Mouse (Mus musculus) CH12.LX (cell line): ENCODE measurements around the gene Ddb2. TPM values are rescaled to one million over a fixed set of nuclear protein-coding genes. Genes with fewer than 3 reads are reported as not detected.

Experiments
- DNase-seq: peaks from one replicate; pipeline ENCODE4 v3.0.0-alpha.2; 2013; ENCODE audit errors: extremely low read depth
- H3K27ac ChIP-seq: 2 replicates; pipeline ENCODE4 v1.5.1; 2012; ENCODE audit warnings: low read depth, mild to moderate bottlenecking, control low read depth, moderate library complexity; ENCODE audit not compliant: insufficient read depth
- H3K27me3 ChIP-seq: replicated peaks from 2 replicates; pipeline ENCODE3; 2012; ENCODE audit warnings: inconsistent platforms
- H3K36me3 ChIP-seq, 2 experiments: replicated peaks in 1 of 2; 2 replicates each; pipeline versions ENCODE3 to v1.6.1; 2012; ENCODE audit warnings: inconsistent platforms in 1 of 2, low read length in 1 of 2, mild to moderate bottlenecking in 1 of 2, mixed read lengths in 1 of 2, moderate library complexity in 1 of 2; ENCODE audit not compliant: control insufficient read depth in 1 of 2, insufficient read depth in 1 of 2
- H3K4me1 ChIP-seq, 2 experiments: 2 replicates each; pipeline ENCODE4 v1.6.1; 2012; ENCODE audit warnings: inconsistent platforms in 1 of 2, moderate library complexity in 1 of 2; ENCODE audit not compliant: insufficient read depth in 2 of 2, control insufficient read depth in 1 of 2
- H3K4me2 ChIP-seq: 2 replicates; pipeline ENCODE4 v1.6.1; 2012; ENCODE audit warnings: low read depth, mild to moderate bottlenecking, control low read depth; ENCODE audit not compliant: poor library complexity, insufficient read depth, severe bottlenecking
- H3K4me3 ChIP-seq, 3 experiments: fragments of 150-350 bp in 1 of 3; sonication (generic) in 1 of 3; replicated peaks in 1 of 3; 2 replicates each; pipeline versions ENCODE3 to v1.5.1; 2011 to 2012; ENCODE audit warnings: low read depth in 2 of 3, low read length in 2 of 3, mild to moderate bottlenecking in 2 of 3, moderate library complexity in 2 of 3, control low read depth in 1 of 3, improper control_type of control experiment in 1 of 3, inconsistent platforms in 1 of 3, mixed read lengths in 1 of 3; ENCODE audit not compliant: poor library complexity in 1 of 3
- H3K79me2 ChIP-seq: replicated peaks from 2 replicates; pipeline ENCODE4 v1.6.1; 2012; ENCODE audit warnings: mild to moderate bottlenecking, moderate library complexity; ENCODE audit not compliant: control insufficient read depth, poor library complexity, insufficient read depth, severe bottlenecking; ENCODE audit errors: extremely low read depth
- H3K9ac ChIP-seq: 2 replicates; pipeline ENCODE4 v1.6.1; 2012; ENCODE audit warnings: low read depth, mild to moderate bottlenecking, control low read depth, moderate library complexity; ENCODE audit not compliant: insufficient read depth
- H3K9me3 ChIP-seq: replicated peaks from 2 replicates; pipeline ENCODE3; 2012; ENCODE audit warnings: low read length, inconsistent platforms, mixed read lengths
- CTCF ChIP-seq, 2 experiments: IDR thresholded peaks in 1 of 2; conservative IDR thresholded peaks in 1 of 2; 2 replicates each; pipeline ENCODE4 v1.5.1; 2011 to 2012; ENCODE audit warnings: low read depth in 2 of 2, low read length in 2 of 2, improper control_type of control experiment in 1 of 2, inconsistent platforms in 1 of 2, mild to moderate bottlenecking in 1 of 2, moderate library complexity in 1 of 2
- EP300 ChIP-seq: IDR thresholded peaks from 2 replicates; pipeline ENCODE4 v1.6.1; 2011; ENCODE audit warnings: low read length, improper control_type of control experiment
- GABPA ChIP-seq: IDR thresholded peaks from 2 replicates; pipeline ENCODE4 v1.6.1; 2012; ENCODE audit warnings: low read depth, low read length, improper control_type of control experiment, inconsistent platforms; ENCODE audit not compliant: insufficient replicate concordance
- HCFC1 ChIP-seq: IDR thresholded peaks from 2 replicates; pipeline ENCODE4 v1.6.1; 2012; ENCODE audit warnings: low read depth, mild to moderate bottlenecking, inconsistent platforms, low read length, improper control_type of control experiment
- JUND ChIP-seq: conservative IDR thresholded peaks from 2 replicates; pipeline ENCODE4 v1.6.1; 2011; ENCODE audit warnings: low read depth, low read length, improper control_type of control experiment
- MAX ChIP-seq: IDR thresholded peaks from 2 replicates; pipeline ENCODE4 v1.6.1; 2011; ENCODE audit warnings: low read length, improper control_type of control experiment
- MYC ChIP-seq: IDR thresholded peaks from 2 replicates; pipeline ENCODE4 v1.6.1; 2011; ENCODE audit warnings: low read depth, mild to moderate bottlenecking, improper control_type of control experiment, low read length
- NRF1 ChIP-seq: IDR thresholded peaks from 2 replicates; pipeline ENCODE4 v1.6.1; 2014; ENCODE audit warnings: low read depth, mild to moderate bottlenecking, inconsistent platforms, low read length, improper control_type of control experiment, moderate library complexity
- POLR2A ChIP-seq: IDR thresholded peaks from 2 replicates; pipeline ENCODE4 v1.6.1; 2011; ENCODE audit warnings: low read depth, mild to moderate bottlenecking, improper control_type of control experiment, low read length
- RAD21 ChIP-seq: IDR thresholded peaks from 2 replicates; pipeline ENCODE4 v1.6.1; 2011; ENCODE audit warnings: low read depth, mild to moderate bottlenecking, low read length, improper control_type of control experiment, moderate library complexity
- RCOR1 ChIP-seq: conservative IDR thresholded peaks from 2 replicates; pipeline ENCODE4 v1.6.1; 2012; ENCODE audit warnings: low read depth, mild to moderate bottlenecking, inconsistent platforms, low read length, improper control_type of control experiment
- SMC3 ChIP-seq: IDR thresholded peaks from 2 replicates; pipeline ENCODE4 v1.6.1; 2011; ENCODE audit warnings: low read depth, low read length, improper control_type of control experiment
- UBTF ChIP-seq: IDR thresholded peaks from 2 replicates; pipeline ENCODE4 v1.6.1; 2012; ENCODE audit warnings: low read depth, mild to moderate bottlenecking, inconsistent platforms, low read length, improper control_type of control experiment, moderate library complexity
- dilution Hi-C: fragments of 300-500 bp; cut with MboI; formaldehyde crosslinking; loops from 2 replicates; pipeline ENCODE4 v1.14.3; 2020; ENCODE audit warnings: low sequenced_read_pairs; ENCODE audit not compliant: extremely low pct_unique_long_range_greater_than_20kb, extremely low pct_ligation_motif_present
- in situ Hi-C: fragments of 300-500 bp; cut with MboI; formaldehyde crosslinking; loops from 3 replicates; pipeline ENCODE4 v1.14.3; 2019; ENCODE audit warnings: low sequenced_read_pairs, low pct_ligation_motif_present, low pct_unique_long_range_greater_than_20kb, mixed read lengths
- polyA plus RNA-seq: library from polyadenylated mRNA; unstranded; fragments of >175 nt; gene quantifications from 2 replicates; pipeline ENCODE4 v1.2.1, GENCODE M21; 2012; ENCODE audit warnings: low read depth; ENCODE audit not compliant: insufficient read length
- total RNA-seq, 2 experiments: library from RNA; depleted of rRNA; stranded (reverse); fragments of 300-350 nt in 1 of 2; fragments of >200 nt in 1 of 2; gene quantifications; 2 replicates each; pipeline ENCODE4 v1.2.3; 2012 to 2014

The Ddb2 gene
- total and polyA plus RNA-seq, 3 experiments: 13.9 to 20.2 (median 14.1) TPM

- Histone ChIP-seq H3K4me3 (no peak overlapping the region), H3K27ac (no peak overlapping the region), H3K9ac (no peak overlapping the region), H3K4me1 (no peaks in the 10 kb centered on the region), H3K79me2 (no peaks in the 10 kb centered on the region), H3K9me3 (no peaks in the 10 kb centered on the region), H3K36me3 (peaks cover 52 to 93% of the 10 kb centered on the region in 2 experiments), H3K27me3 (no peaks in the 10 kb centered on the region), H3K4me2 (no peak overlapping the region)
- dilution Hi-C loops: no loop called here
- in situ Hi-C loops: no loop called here
- peak; percentile 30 for TF ChIP-seq RAD21
- TF ChIP-seq MAX: no peak
- TF ChIP-seq CTCF (conservative IDR thresholded peaks at IDR 0.05 in 1 of 2, IDR thresholded peaks at IDR 0.05 in 1 of 2; ENCODE audit: low read depth in 2 of 2, low read length in 2 of 2): peak in 1 of 2 experiments; percentile 34; a peak in 1 of 4 replicates
- peak; percentile 1; the same call in 1 of the 2 replicates for TF ChIP-seq SMC3
- DNase-seq: no peak
Observed at GRCm38 (mm10) chr2:91213311-91213710, 23.5 kb downstream of the Ddb2 start.

DNA sequence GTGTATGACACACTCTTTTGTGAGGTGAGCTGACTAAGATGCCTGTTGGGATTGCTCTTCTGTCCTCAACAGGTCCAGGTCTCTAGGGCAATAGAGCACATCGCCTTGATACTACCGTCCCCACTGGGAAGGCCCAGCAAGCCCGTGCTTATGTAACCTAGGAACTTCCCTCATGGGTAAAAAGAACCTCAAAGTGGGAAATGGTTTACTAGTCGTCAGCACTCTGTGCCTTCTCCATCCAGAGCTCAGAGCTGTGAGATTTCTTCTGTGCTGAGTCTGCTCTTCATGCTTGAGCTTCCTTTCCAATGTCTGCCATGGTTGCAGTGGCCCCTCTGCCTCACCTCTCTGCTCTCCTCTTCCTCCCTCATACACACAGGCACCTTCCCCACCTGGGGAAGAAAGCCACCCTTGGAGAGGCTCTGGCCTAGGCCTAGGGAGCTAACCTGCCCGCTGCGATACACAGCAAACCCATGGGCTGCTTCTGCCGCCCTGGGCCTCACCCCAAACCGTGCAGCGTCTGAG, 30.5 kb downstream of the Ddb2 start:
- dilution Hi-C loops: no loop called here
- Histone ChIP-seq H3K4me2 (no peak overlapping the region), H3K9me3 (no peaks in the 10 kb centered on the region), H3K4me3 (no peak overlapping the region)
- no peak for DNase-seq
- TF ChIP-seq MYC (no peak), UBTF (no peak), RCOR1 (no peak), POLR2A (no peak), GABPA (no peak)
- TF ChIP-seq, all 38 proteins: peak for 0
- Histone ChIP-seq H3K27me3 (no peaks in the 10 kb centered on the region), H3K79me2 (peaks cover 2% of the 10 kb centered on the region), H3K36me3 (peaks cover 45 to 66% of the 10 kb centered on the region in 2 experiments), H3K27ac (no peak overlapping the region), H3K4me1 (peaks cover 3 to 27% of the 10 kb centered on the region in 2 experiments; a peak in 3 of 4 replicates), H3K9ac (no peak overlapping the region)
- in situ Hi-C loops: no loop called here

- H3K9me3 ChIP-seq: no peaks in the 10 kb centered on the region
- H3K27me3 ChIP-seq: no peaks in the 10 kb centered on the region
- TF ChIP-seq POLR2A: 0 out of 2 replicates have a peak, but pooled peaks have one; percentile 25
- no peak for TF ChIP-seq HCFC1
- no peak for TF ChIP-seq NRF1
- TF ChIP-seq JUND: 0 out of 2 replicates have a peak, but pooled peaks have one; percentile 1
- no peak for TF ChIP-seq EP300
- peak overlapping the region; percentile 98 for H3K4me2 ChIP-seq
- dilution Hi-C loops (no loop called here), in situ Hi-C loops (no loop called here)
- 0 out of 2 replicates have a peak overlapping the region, but pooled peaks have one; percentile 9 for H3K27ac ChIP-seq
- H3K9ac ChIP-seq: peak overlapping the region; percentile 85
- peaks cover 3 to 27% of the 10 kb centered on the region in 2 experiments; a peak in 3 of 4 replicates for H3K4me1 ChIP-seq
- H3K36me3 ChIP-seq: peaks cover 20 to 37% of the 10 kb centered on the region in 2 experiments
- peaks cover 2% of the 10 kb centered on the region for H3K79me2 ChIP-seq
- peak overlapping the region; percentile 83 to 86 (median 84) for H3K4me3 ChIP-seq
- DNase-seq: no peak
Observed at GRCm38 (mm10) chr2:91202972-91203656, 33.7 kb downstream of the Ddb2 start.
